Mouse (Mus musculus): ENCODE data around the gene Gadd45b. TPM values are rescaled to one million over a fixed set of nuclear protein-coding genes. Genes with fewer than 3 reads are reported as not detected.

The Gadd45b gene
- total RNA-seq, 2 experiments from 2014 or later: 10.9 to 11.1 TPM

GRCm38 (mm10) chr10:80954415-80954814 lies 24.5 kb downstream of the Gadd45b start:
- DNase-seq (ENCODE audit: low spot score in 2 of 2): no peak

- no peak for DNase-seq (ENCODE audit: low spot score in 2 of 2)
These were observed 25.0 kb downstream of the Gadd45b start for GRCm38 (mm10) chr10:80954843-80955242.

- DNase-seq (ENCODE audit: low spot score in 2 of 2): no peak
These were observed 25.7 kb downstream of the Gadd45b start for GRCm38 (mm10) chr10:80955536-80955935.

GRCm38 (mm10) chr10:80956385-80956784 lies 26.5 kb downstream of the Gadd45b start:
- no peak for DNase-seq (ENCODE audit: low spot score in 2 of 2)

- DNase-seq (ENCODE audit: low spot score in 2 of 2): no peak
These were observed 27.0 kb downstream of the Gadd45b start for GRCm38 (mm10) chr10:80956901-80957300.

GRCm38 (mm10) chr10:80957791-80958190 lies 27.9 kb downstream of the Gadd45b start:
- no peak for DNase-seq (ENCODE audit: low spot score in 2 of 2)

GRCm38 (mm10) chr10:80958979-80959637 lies 29.2 kb downstream of the Gadd45b start:
- DNase-seq (ENCODE audit: low spot score in 2 of 2): no peak

- no peak for DNase-seq (ENCODE audit: low spot score in 2 of 2)
These were observed 31.0 kb downstream of the Gadd45b start for GRCm38 (mm10) chr10:80960551-80961508.

GRCm38 (mm10) chr10:80962051-80962472 lies 32.2 kb downstream of the Gadd45b start:
- DNase-seq (ENCODE audit: low spot score in 2 of 2): no peak

GRCm38 (mm10) chr10:80962585-80962984 lies 32.7 kb downstream of the Gadd45b start:
- DNase-seq (ENCODE audit: low spot score in 2 of 2): no peak

GRCm38 (mm10) chr10:80963031-80963975 lies 33.4 kb downstream of the Gadd45b start:
- DNase-seq (ENCODE audit: low spot score in 2 of 2): no peak

- no peak for DNase-seq (ENCODE audit: low spot score in 2 of 2)
These were observed 36.4 kb downstream of the Gadd45b start for GRCm38 (mm10) chr10:80966296-80966695.

GRCm38 (mm10) chr10:80967101-80967656 lies 37.3 kb downstream of the Gadd45b start:
- DNase-seq (ENCODE audit: low spot score in 2 of 2): no peak

GRCm38 (mm10) chr10:80968106-80968505 lies 38.2 kb downstream of the Gadd45b start:
- no peak for DNase-seq (ENCODE audit: low spot score in 2 of 2)

- DNase-seq (ENCODE audit: low spot score in 2 of 2): no peak
These were observed 39.4 kb downstream of the Gadd45b start for GRCm38 (mm10) chr10:80969298-80969697.

- no peak for DNase-seq (ENCODE audit: low spot score in 2 of 2)
These were observed 40.3 kb downstream of the Gadd45b start for GRCm38 (mm10) chr10:80970159-80970558.

- DNase-seq (ENCODE audit: low spot score in 2 of 2): no peak
These were observed 41.7 kb downstream of the Gadd45b start for GRCm38 (mm10) chr10:80971533-80971932.

- no peak for DNase-seq (ENCODE audit: low spot score in 2 of 2)
These were observed 42.5 kb downstream of the Gadd45b start for GRCm38 (mm10) chr10:80972071-80972987.

- no peak for DNase-seq (ENCODE audit: low spot score in 2 of 2)
These were observed 43.8 kb downstream of the Gadd45b start for GRCm38 (mm10) chr10:80973722-80974121.

- DNase-seq (ENCODE audit: low spot score in 2 of 2): no peak
These were observed 45.6 kb downstream of the Gadd45b start for GRCm38 (mm10) chr10:80975478-80975877.
